8 mouse cellular contexts compared by ENCODE assay signal in genomic region chr3:135422232-135422855, GRCm38 (mm10). TPM values are rescaled to one million over a fixed set of nuclear protein-coding genes. Genes with fewer than 3 reads are reported as not detected.
DNase-seq lines count a peak whose midpoint lies in the region; ATAC-seq and TF ChIP-seq lines count a peak whose summit lies in the region.

No protein-coding gene starts in this region.

- no peak for TF ChIP-seq CTCF in left cerebral cortex, adult 2 months (IDR thresholded peaks at IDR 0.05)

- H3K9me3 ChIP-seq in embryonic facial prominence, embryonic 10.5 days = no peaks in the 10 kb centered on the region
- H3K9me3 ChIP-seq in intestine, embryonic 14.5 days (ENCODE audit: control insufficient read depth, low read length) = no peaks in the 10 kb centered on the region
- no peaks in the 10 kb centered on the region for H3K9me3 ChIP-seq in neural tube, embryonic 12.5 days

- peak overlapping the region; percentile 99 for H3K27ac ChIP-seq in left cerebral cortex, adult 2 months
- peak overlapping the region; percentile 98 for H3K27ac ChIP-seq in embryonic facial prominence, embryonic 10.5 days (replicated peaks)
- peak overlapping the region; percentile 81 for H3K27ac ChIP-seq in intestine, embryonic 14.5 days (ENCODE audit: low read depth)
- H3K27ac ChIP-seq in neural tube, embryonic 12.5 days = peak overlapping the region; percentile 89; the same call in 1 of the 2 replicates

- WGBS in embryonic facial prominence, embryonic 10.5 days = 34% methylated on average over 8 of the region's 8 CpGs
- WGBS in intestine, embryonic 14.5 days = 23% methylated on average over 8 of the region's 8 CpGs
- 34% methylated on average over 8 of the region's 8 CpGs for WGBS in neural tube, embryonic 12.5 days

- intact Hi-C loops in left cerebral cortex, adult 2 months (cut with DNase I) = no loop called here
- intact Hi-C loops in left cerebral cortex, postnatal 25 days (cut with DNase I) = no loop called here
- intact Hi-C loops in left cerebral cortex, postnatal 10 days (cut with DNase I) = no loop called here
- intact Hi-C loops in left cerebral cortex, postnatal 36 days (cut with DNase I) = loop anchor here (2.0 kb wide), 1 partner anchor 16 kb away; the partner anchor contains the start of gene Ube2d3

- peak overlapping the region; percentile 84 for H3K9ac ChIP-seq in intestine, embryonic 14.5 days (ENCODE audit: low read length)
- peak overlapping the region; percentile 83 for H3K9ac ChIP-seq in neural tube, embryonic 12.5 days

- peaks cover 24% of the 10 kb centered on the region for H3K4me1 ChIP-seq in embryonic facial prominence, embryonic 10.5 days
- H3K4me1 ChIP-seq in intestine, embryonic 14.5 days (replicated peaks; ENCODE audit: control insufficient read depth, insufficient read depth, low read length) = peaks cover 16% of the 10 kb centered on the region
- peaks cover 14% of the 10 kb centered on the region for H3K4me1 ChIP-seq in neural tube, embryonic 12.5 days

- H3K4me3 ChIP-seq in left cerebral cortex, adult 2 months = peak overlapping the region; percentile 73
- H3K4me3 ChIP-seq in embryonic facial prominence, embryonic 10.5 days = peak overlapping the region; percentile 79
- H3K4me3 ChIP-seq in intestine, embryonic 14.5 days (ENCODE audit: low read depth, low read length) = peak overlapping the region; percentile 78
- peak overlapping the region; percentile 66 for H3K4me3 ChIP-seq in neural tube, embryonic 12.5 days

- peak overlapping the region; percentile 87 for H3K4me2 ChIP-seq in intestine, embryonic 14.5 days (ENCODE audit: low read length)
- H3K4me2 ChIP-seq in neural tube, embryonic 12.5 days (replicated peaks) = peak overlapping the region; percentile 73

- peaks cover 7% of the 10 kb centered on the region for H3K36me3 ChIP-seq in embryonic facial prominence, embryonic 10.5 days (replicated peaks)
- no peaks in the 10 kb centered on the region for H3K36me3 ChIP-seq in intestine, embryonic 14.5 days (ENCODE audit: control insufficient read depth, insufficient read depth, low read length)
- H3K36me3 ChIP-seq in neural tube, embryonic 12.5 days = no peaks in the 10 kb centered on the region

- no peaks in the 10 kb centered on the region for H3K27me3 ChIP-seq in embryonic facial prominence, embryonic 10.5 days (replicated peaks; ENCODE audit: low read depth, poor library complexity, severe bottlenecking)
- H3K27me3 ChIP-seq in intestine, embryonic 14.5 days (replicated peaks; ENCODE audit: control insufficient read depth, insufficient read depth, low read length) = no peaks in the 10 kb centered on the region
- H3K27me3 ChIP-seq in neural tube, embryonic 12.5 days (replicated peaks) = no peaks in the 10 kb centered on the region

- no peak for ATAC-seq in intestine, embryonic 14.5 days (replicated peaks; ENCODE audit: low FRiP score, low TSS enrichment, low read depth)
- no peak for ATAC-seq in neural tube, embryonic 12.5 days (ENCODE audit: low FRiP score, low read depth)

- DNase-seq in left cerebral cortex, adult 2 months (ENCODE audit: extremely low spot score in 1 of 2, low spot score in 2 of 2) = no peak
- no peak for DNase-seq in left cerebral cortex, postnatal 25 days (ENCODE audit: low spot score in 2 of 2)
- no peak for DNase-seq in embryonic facial prominence, embryonic 10.5 days (ENCODE audit: low spot score)
- no peak for DNase-seq in intestine, embryonic 14.5 days (ENCODE audit: low spot score)
- DNase-seq in left cerebral cortex, postnatal 10 days (ENCODE audit: extremely low spot score in 1 of 2, low spot score in 2 of 2) = no peak
- no peak for DNase-seq in left cerebral cortex, postnatal 36 days (ENCODE audit: low spot score in 2 of 2)
- DNase-seq in cerebellum, adult 9-11 months = no peak

RNA-seq across cellular contexts. Expression of gene Cisd2, which starts 1.4 kb away (rescaled TPM):
- 10 to 100 TPM; 38.7 to 39.3 TPM for total RNA-seq in left cerebral cortex, adult 2 months (2021)
- 10 to 100 TPM; 40.3 to 41.4 TPM for total RNA-seq in left cerebral cortex, postnatal 25 days (2021)
- polyA plus RNA-seq in embryonic facial prominence, embryonic 10.5 days (2016; fragmentation: Nextera tagmentation; extraction: Ambion mirVana) = 74.9 and 81.1 TPM in 2 replicates
- polyA plus RNA-seq in intestine, embryonic 14.5 days (2014; fragmentation: Nextera tagmentation; extraction: Ambion mirVana) = 56.3 and 57.6 TPM in 2 replicates
- 75.6 and 78.2 TPM in 2 replicates for polyA plus RNA-seq in neural tube, embryonic 12.5 days (2016; fragmentation: Nextera tagmentation; extraction: Ambion mirVana)
- 10 to 100 TPM; 35.5 to 39.5 TPM for total RNA-seq in left cerebral cortex, postnatal 10 days (2021)
- 10 to 100 TPM; 37.5 to 38.5 TPM for total RNA-seq in left cerebral cortex, postnatal 36 days (2021)

RNA-seq across cellular contexts. Expression of gene Ube2d3, which starts 15.6 kb away (rescaled TPM):
- 100 to 1,000 TPM; 225 to 229 TPM for total RNA-seq in left cerebral cortex, adult 2 months (2021)
- 100 to 1,000 TPM; 231 to 239 TPM for total RNA-seq in left cerebral cortex, postnatal 25 days (2021)
- polyA plus RNA-seq in embryonic facial prominence, embryonic 10.5 days (2016; fragmentation: Nextera tagmentation; extraction: Ambion mirVana) = 539 and 556 TPM in 2 replicates
- polyA plus RNA-seq in intestine, embryonic 14.5 days (2014; fragmentation: Nextera tagmentation; extraction: Ambion mirVana) = 521 and 530 TPM in 2 replicates
- 461 and 494 TPM in 2 replicates for polyA plus RNA-seq in neural tube, embryonic 12.5 days (2016; fragmentation: Nextera tagmentation; extraction: Ambion mirVana)
- total RNA-seq in left cerebral cortex, postnatal 10 days (2021) = 100 to 1,000 TPM; 258 to 268 TPM
- 100 to 1,000 TPM; 227 to 231 TPM for total RNA-seq in left cerebral cortex, postnatal 36 days (2021)
